Mouse (Mus musculus) neural tube, embryonic 14.5 days (tissue): ENCODE data around the gene Ints2. TPM values are rescaled to one million over a fixed set of nuclear protein-coding genes. Genes with fewer than 3 reads are reported as not detected.

Experiments used
- ATAC-seq: fragments of 200-750 bp; cut with Nextera tagmentation; 2 replicates; pipeline ENCODE4 v1.8.0; 2017; ENCODE audit warnings: low read depth, mild to moderate bottlenecking, moderate TSS enrichment, moderate library complexity
- H3K27ac ChIP-seq: fragments of 300-500 bp; sonication (generic); 2 replicates; pipeline ENCODE4 v1.5.1; 2014; ENCODE audit warnings: low read depth, mild to moderate bottlenecking, control low read depth, low read length, moderate library complexity, mixed read lengths
- H3K27me3 ChIP-seq: fragments of 300-500 bp; sonication (generic); 2 replicates; pipeline ENCODE4 v1.6.1; 2014; ENCODE audit warnings: low read length; ENCODE audit not compliant: control insufficient read depth, insufficient read depth
- H3K36me3 ChIP-seq: fragments of 300-500 bp; sonication (generic); 2 replicates; pipeline ENCODE4 v1.6.1; 2014; ENCODE audit warnings: low read length, mixed read lengths; ENCODE audit not compliant: control insufficient read depth, insufficient read depth
- H3K4me1 ChIP-seq: fragments of 300-500 bp; sonication (generic); 2 replicates; pipeline ENCODE4 v1.6.1; 2014; ENCODE audit warnings: low read length; ENCODE audit not compliant: control insufficient read depth, insufficient read depth
- H3K4me2 ChIP-seq: fragments of 300-500 bp; sonication (generic); 2 replicates; pipeline ENCODE4 v1.6.1; 2014; ENCODE audit warnings: mild to moderate bottlenecking, low read depth, low read length, control low read depth
- H3K4me3 ChIP-seq: fragments of 300-500 bp; sonication (generic); 2 replicates; pipeline ENCODE4 v1.5.1; 2014; ENCODE audit warnings: low read depth, low read length, control low read depth, mixed read lengths
- H3K9ac ChIP-seq: fragments of 300-500 bp; sonication (generic); replicated peaks from 2 replicates; pipeline ENCODE4 v1.6.1; 2014; ENCODE audit warnings: low read depth, mild to moderate bottlenecking, control low read depth, low read length, mixed read lengths
- H3K9me3 ChIP-seq: fragments of 300-500 bp; sonication (generic); 2 replicates; pipeline ENCODE4 v1.6.1; 2016; ENCODE audit warnings: low read length; ENCODE audit not compliant: control insufficient read depth
- WGBS: fragments of 180-500 bp; shearing (Covaris S2); extraction: QIAGEN DNeasy Blood & Tissue Kit; methylation state at CpG from one replicate; pipeline ENCODE4 v1.1.7; 2014; 5-methylcytosine and 5-hydroxymethylcytosine counted together
- polyA plus RNA-seq: library from polyadenylated mRNA; unstranded; fragments of >200 nt; fragmentation: Nextera tagmentation; extraction: Ambion mirVana; gene quantifications from 2 replicates; pipeline ENCODE4 v1.2.1, GENCODE M21; 2014

The Ints2 gene
- polyA plus RNA-seq, 1 experiment from 2014 or later = 18.7 TPM

DNA sequence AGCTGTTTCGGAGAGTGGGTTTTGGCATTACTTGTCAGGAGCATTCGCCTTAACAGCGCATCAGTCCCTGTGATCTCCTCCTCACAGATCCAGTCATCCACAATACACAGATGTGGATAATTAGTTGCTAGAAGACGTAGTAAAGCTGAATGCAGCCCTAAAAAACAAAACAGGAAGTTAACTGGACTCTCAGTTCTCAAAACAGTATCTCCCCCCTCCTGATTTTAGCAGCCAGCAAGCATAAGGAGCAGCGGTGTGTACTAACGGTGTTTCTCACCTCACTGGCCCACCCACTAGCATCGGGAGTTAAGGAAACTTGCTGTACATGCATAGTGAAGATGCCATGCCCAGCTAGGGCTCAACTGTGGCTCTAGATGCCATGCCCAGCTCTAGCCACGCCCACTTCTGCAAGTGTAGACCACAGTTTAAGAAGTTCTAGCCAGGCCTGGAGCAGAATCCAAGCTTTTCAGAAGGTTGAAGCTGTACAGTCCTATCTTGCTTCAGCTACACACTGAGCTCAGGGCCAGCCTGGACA, 30.7 kb downstream of the Ints2 start:
- Histone ChIP-seq H3K4me3 (no peak overlapping the region), H3K9me3 (no peaks in the 10 kb centered on the region), H3K4me2 (no peak overlapping the region), H3K4me1 (no peaks in the 10 kb centered on the region), H3K27me3 (no peaks in the 10 kb centered on the region), H3K9ac (no peak overlapping the region), H3K27ac (no peak overlapping the region), H3K36me3 (peaks cover 51% of the 10 kb centered on the region)
- no peak for ATAC-seq
- WGBS = 92% methylated on average over 8 of the region's 8 CpGs

DNA sequence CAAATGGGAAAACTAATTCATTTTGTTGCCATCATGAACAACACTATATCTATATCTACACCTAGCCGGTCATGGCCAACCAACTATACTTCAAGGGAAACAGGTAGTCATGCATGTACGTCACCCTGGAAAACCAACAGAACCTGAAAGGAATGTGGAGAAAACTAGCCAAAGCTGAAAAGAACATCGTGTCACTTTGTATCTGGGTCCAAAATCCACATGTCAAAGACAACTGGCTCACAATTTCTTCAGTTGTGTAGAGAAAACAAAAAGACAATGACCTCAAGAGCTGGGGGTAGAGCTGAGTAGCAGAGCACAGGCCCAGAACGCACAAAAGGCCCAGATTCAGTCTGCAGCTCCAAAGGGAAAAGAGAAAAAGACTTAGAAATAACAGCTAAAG, 31.6 kb downstream of the Ints2 start:
- Histone ChIP-seq H3K9me3 (no peaks in the 10 kb centered on the region), H3K36me3 (peaks cover 46% of the 10 kb centered on the region)

DNA sequence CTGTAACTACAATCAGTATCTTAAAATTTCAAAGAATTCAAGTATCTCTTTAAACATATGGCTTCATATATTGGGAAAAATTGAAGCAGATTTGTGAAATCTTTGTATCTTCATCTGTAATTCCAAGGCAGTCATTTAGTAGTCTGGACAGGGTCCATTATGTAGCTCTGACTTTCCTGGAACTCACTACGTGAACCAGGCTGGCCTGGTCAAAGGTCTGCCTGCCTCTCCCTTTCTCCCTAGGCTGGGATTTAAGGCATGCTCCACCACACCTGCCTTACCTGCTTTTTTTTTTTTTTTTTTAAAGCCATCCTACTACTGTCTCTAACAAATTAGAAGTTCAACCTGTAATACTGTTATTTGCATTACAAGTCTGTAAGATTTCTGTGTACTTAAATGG, 45.6 kb downstream of the Ints2 start:
- 79% methylated on average over 1 of the region's 1 CpGs for WGBS
- Histone ChIP-seq H3K4me3 (no peak overlapping the region), H3K4me2 (no peak overlapping the region), H3K4me1 (no peaks in the 10 kb centered on the region), H3K27ac (no peak overlapping the region), H3K9me3 (no peaks in the 10 kb centered on the region), H3K36me3 (peaks cover 24% of the 10 kb centered on the region), H3K9ac (no peak overlapping the region), H3K27me3 (no peaks in the 10 kb centered on the region)
- ATAC-seq = no peak

More for the DNA sequence above, 31.6 kb downstream of the Ints2 start:
- no peak for ATAC-seq
- Histone ChIP-seq H3K27me3 (no peaks in the 10 kb centered on the region), H3K4me3 (no peak overlapping the region), H3K4me2 (no peak overlapping the region), H3K4me1 (no peaks in the 10 kb centered on the region), H3K27ac (no peak overlapping the region), H3K9ac (no peak overlapping the region)
- 92% methylated on average over 4 of the region's 4 CpGs for WGBS

DNA sequence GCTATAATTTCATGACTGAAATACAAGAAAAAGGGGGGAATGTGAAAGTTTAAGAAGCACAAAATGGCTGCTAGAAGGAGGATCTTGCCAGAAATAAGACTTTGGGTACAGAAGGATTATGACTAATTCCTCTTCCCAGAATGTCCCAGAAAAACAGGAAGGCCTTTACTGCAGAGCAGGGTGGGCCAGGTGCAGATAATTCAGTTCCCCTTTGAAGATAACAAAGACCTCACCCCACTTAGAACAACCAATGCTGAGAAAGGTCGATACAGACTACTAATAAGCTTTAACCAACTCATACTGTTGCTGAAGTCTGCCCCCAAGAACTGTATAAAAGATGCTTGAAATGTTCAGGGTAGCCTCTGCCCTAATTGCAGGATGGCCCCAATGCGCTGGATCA, 48.3 kb downstream of the Ints2 start:
- H3K4me1 ChIP-seq = no peaks in the 10 kb centered on the region
- H3K36me3 ChIP-seq = peaks cover 13% of the 10 kb centered on the region
- no peak overlapping the region for H3K27ac ChIP-seq
- no peak for ATAC-seq
- WGBS = 98% methylated on average over 2 of the region's 2 CpGs
- H3K9ac ChIP-seq = no peak overlapping the region
- no peaks in the 10 kb centered on the region for H3K27me3 ChIP-seq
- H3K4me3 ChIP-seq = no peak overlapping the region
- no peaks in the 10 kb centered on the region for H3K9me3 ChIP-seq
- H3K4me2 ChIP-seq = no peak overlapping the region

DNA sequence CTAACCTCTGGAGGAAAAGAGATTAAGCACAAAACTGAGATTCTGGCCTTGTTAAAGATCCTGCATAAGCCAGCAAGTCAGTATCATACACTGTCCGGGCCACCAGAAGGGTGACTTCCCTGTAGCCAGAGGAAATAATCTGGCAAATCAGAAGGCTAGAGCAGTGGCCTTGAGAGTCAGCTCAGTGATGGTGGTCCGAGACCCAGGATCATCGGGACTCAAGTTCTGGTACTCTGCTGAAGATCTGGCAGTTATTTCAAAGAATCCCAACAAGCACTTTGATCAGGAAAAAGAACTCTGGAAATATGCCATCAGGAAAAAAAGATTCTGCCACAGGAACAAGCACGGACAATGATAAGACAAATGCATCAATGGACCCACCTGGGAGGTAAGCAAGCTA, 51.5 kb downstream of the Ints2 start:
- ATAC-seq = no peak

DNA sequence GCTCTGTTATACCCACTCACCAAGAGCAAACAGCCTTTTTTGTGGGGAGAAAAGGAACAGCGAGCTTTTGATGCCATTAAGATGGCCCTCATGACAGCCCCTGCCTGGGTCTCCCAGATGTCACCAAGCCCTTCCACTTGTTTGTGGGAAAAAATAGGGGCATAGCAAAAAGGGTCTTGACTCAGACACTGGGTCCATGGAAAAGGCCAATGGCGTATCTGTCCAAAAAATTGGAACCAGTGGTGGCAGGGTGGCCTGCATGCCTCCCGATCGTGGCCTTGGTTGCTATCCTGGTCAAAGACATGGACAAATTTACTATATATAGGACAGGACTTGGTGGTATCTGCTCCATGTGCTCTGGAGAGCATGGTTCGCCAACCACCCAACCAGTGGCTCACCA, 52.3 kb downstream of the Ints2 start:
- Histone ChIP-seq H3K36me3 (peaks cover 7% of the 10 kb centered on the region), H3K27me3 (no peaks in the 10 kb centered on the region), H3K27ac (no peak overlapping the region), H3K9me3 (no peaks in the 10 kb centered on the region), H3K9ac (no peak overlapping the region), H3K4me1 (peaks cover 4% of the 10 kb centered on the region; the same call in 1 of the 2 replicates), H3K4me2 (no peak overlapping the region), H3K4me3 (no peak overlapping the region)
- no peak for ATAC-seq
- 99% methylated on average over 5 of the region's 5 CpGs for WGBS

More for the DNA sequence above, 51.5 kb downstream of the Ints2 start:
- WGBS = 99% methylated on average over 4 of the region's 4 CpGs
- Histone ChIP-seq H3K4me3 (no peak overlapping the region), H3K9me3 (no peaks in the 10 kb centered on the region), H3K4me1 (peaks cover 4% of the 10 kb centered on the region; the same call in 1 of the 2 replicates), H3K9ac (no peak overlapping the region), H3K36me3 (peaks cover 7% of the 10 kb centered on the region), H3K27me3 (no peaks in the 10 kb centered on the region), H3K4me2 (no peak overlapping the region), H3K27ac (no peak overlapping the region)

DNA sequence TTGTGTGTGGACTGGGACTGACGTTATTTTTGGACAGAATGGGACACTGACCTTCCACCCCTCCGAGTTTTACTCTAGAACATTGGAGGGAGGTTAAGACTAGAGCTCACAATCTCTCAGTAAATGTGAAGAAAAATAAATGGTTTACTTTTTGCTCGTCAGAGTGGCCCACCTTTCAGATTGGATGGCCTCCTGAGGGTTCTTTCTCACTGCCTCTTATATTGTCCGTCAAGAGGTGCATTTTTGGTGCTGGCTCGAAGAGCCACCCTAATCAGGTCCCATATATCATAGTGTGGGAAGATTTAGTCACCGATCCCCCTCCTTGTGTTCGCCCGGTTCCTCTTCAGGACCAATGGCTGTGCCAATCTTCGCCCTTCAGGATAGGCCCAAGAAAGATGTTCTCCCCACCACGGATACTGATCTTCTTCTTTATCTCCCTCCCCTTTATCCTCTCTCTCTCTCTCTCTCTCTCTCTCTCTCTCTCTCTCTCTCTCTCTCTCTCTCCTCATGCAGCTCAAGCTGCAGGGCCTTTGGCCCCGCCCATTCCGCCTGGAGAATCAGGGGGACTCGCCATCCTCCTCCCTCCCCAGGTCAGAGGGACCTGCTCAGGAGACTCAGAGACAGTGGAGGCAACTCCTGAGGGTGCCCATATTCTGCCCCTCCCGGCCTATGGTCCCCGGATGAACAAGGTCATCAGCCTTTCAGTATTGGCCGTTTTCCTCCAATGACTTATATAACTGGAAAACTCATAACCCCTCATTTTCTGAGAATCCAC, 55.3 kb downstream of the Ints2 start:
- ATAC-seq = no peak
- peak overlapping the region; percentile 81 for H3K4me3 ChIP-seq
- H3K27ac ChIP-seq = peak overlapping the region; percentile 64; the same call in 1 of the 2 replicates
- peaks cover 4% of the 10 kb centered on the region; the same call in 1 of the 2 replicates for H3K4me1 ChIP-seq
- WGBS = 42% methylated on average over 16 of the region's 16 CpGs
- H3K4me2 ChIP-seq = peak overlapping the region; percentile 81
- H3K9me3 ChIP-seq = no peaks in the 10 kb centered on the region
- no peaks in the 10 kb centered on the region for H3K27me3 ChIP-seq
- H3K9ac ChIP-seq = peak overlapping the region; percentile 68
- H3K36me3 ChIP-seq = peaks cover under 1% of the 10 kb centered on the region; the same call in 1 of the 2 replicates

DNA sequence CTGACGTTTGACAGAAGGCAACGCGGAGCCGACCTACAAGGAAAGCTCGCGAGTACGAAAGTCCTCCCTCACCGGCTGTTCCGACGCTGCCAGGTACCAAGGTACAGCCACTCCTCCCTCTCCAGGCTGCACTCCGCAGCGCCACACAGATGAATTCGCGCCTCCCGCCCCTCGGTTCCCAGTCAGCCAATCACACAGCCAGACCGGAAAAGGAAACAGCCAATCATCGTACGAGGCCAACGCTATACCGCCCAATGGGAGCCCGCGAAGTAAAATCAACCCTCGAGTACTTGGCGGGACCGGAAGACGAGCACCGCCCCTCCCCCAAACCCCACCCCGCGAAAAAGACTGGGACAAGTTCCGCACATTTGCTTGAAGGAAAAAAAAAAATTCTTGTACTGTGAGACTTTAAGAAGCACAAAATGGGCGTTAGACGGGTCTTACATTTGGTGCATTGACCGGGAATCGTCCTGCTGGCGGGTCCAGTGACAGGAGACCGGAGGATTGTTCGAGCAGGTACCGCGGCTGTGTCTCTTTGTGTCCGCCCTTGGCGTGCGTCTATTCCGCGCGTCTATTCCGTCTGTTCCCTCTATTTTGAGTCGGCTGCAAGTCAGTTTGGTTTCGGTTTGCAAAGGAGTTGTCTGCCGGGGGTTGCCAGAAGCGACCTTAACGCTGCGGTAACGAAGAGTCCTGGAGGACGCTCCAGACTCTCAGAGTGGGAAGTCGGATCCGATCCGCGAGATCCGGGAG, 56.2 kb downstream of the Ints2 start, which contains the start of gene Brip1:
Gene Brip1 (minus strand): TSS at position 157 of the 750 bp plus-strand sequence.
- Histone ChIP-seq H3K4me2 (peak within 1 kb of the TSS; percentile 81), H3K4me1 (peaks cover 4% of the 10 kb centered on the region; the same call in 1 of the 2 replicates), H3K27ac (peak within 1 kb of the TSS; percentile 64), H3K9me3 (no peaks in the 10 kb centered on the region), H3K27me3 (no peaks in the 10 kb centered on the region), H3K9ac (peak within 1 kb of the TSS; percentile 68), H3K36me3 (no peaks in the 10 kb centered on the region), H3K4me3 (peak within 1 kb of the TSS; percentile 81)
- WGBS = under 1% methylated on average over 60 of the region's 60 CpGs
- ATAC-seq = peak; percentile 99
